Mouse (Mus musculus): ENCODE measurements around the gene Mecom. TPM values are rescaled to one million over a fixed set of nuclear protein-coding genes. Genes with fewer than 3 reads are reported as not detected.

The Mecom gene
- total and polyA plus RNA-seq, 3 experiments: not detected

- H3K4me3 ChIP-seq (replicated peaks in 1 of 3; ENCODE audit: low read depth in 2 of 3, low read length in 2 of 3, poor library complexity in 1 of 3): no peak overlapping the region
Measured at GRCm38 (mm10) chr3:30506329-30507027, 41.3 kb downstream of the Mecom start.

GRCm38 (mm10) chr3:30505741-30506251 lies 42.0 kb downstream of the Mecom start:
- in situ Hi-C loops (cut with MboI; ENCODE audit: low pct_ligation_motif_present, low pct_unique_long_range_greater_than_20kb, low sequenced_read_pairs): no loop called here
- H3K27ac ChIP-seq (ENCODE audit: insufficient read depth, low read depth): no peak overlapping the region
- no peak for DNase-seq (ENCODE audit: extremely low read depth)
- H3K9ac ChIP-seq (ENCODE audit: insufficient read depth, low read depth): no peak overlapping the region
- no peaks in the 10 kb centered on the region for H3K36me3 ChIP-seq (replicated peaks in 1 of 2; ENCODE audit: control insufficient read depth in 1 of 2, insufficient read depth in 1 of 2, low read length in 1 of 2)
- H3K27me3 ChIP-seq (replicated peaks): no peaks in the 10 kb centered on the region
- H3K79me2 ChIP-seq (replicated peaks; ENCODE audit: control insufficient read depth, extremely low read depth, insufficient read depth, poor library complexity, severe bottlenecking): no peaks in the 10 kb centered on the region
- H3K4me2 ChIP-seq (ENCODE audit: insufficient read depth, low read depth, poor library complexity, severe bottlenecking): no peak overlapping the region
- peaks cover 13% of the 10 kb centered on the region for H3K9me3 ChIP-seq (replicated peaks; ENCODE audit: low read length)
- TF ChIP-seq ETS1 (conservative IDR thresholded peaks at IDR 0.05; ENCODE audit: low read depth, low read length): no peak
- TF ChIP-seq RAD21 (IDR thresholded peaks at IDR 0.05; ENCODE audit: low read depth, low read length): no peak
- TF ChIP-seq KAT2A (IDR thresholded peaks at IDR 0.05; ENCODE audit: insufficient replicate concordance, low read length): no peak
- TF ChIP-seq EP300 (IDR thresholded peaks at IDR 0.05; ENCODE audit: low read length): no peak
- TF ChIP-seq E2F4 (IDR thresholded peaks at IDR 0.05; ENCODE audit: insufficient replicate concordance, low read depth, low read length): no peak
- no peak for TF ChIP-seq MYC (IDR thresholded peaks at IDR 0.05; ENCODE audit: low read depth, low read length)
- no peak for TF ChIP-seq CTCF (conservative IDR thresholded peaks at IDR 0.05 in 1 of 2, IDR thresholded peaks at IDR 0.05 in 1 of 2; ENCODE audit: low read depth in 2 of 2, low read length in 2 of 2)
- TF ChIP-seq JUND (conservative IDR thresholded peaks at IDR 0.05; ENCODE audit: low read depth, low read length): no peak
- TF ChIP-seq ZKSCAN1 (IDR thresholded peaks at IDR 0.05; ENCODE audit: borderline replicate concordance, low read depth, low read length): no peak
- no peak for TF ChIP-seq ZMIZ1 (IDR thresholded peaks at IDR 0.05; ENCODE audit: low read depth, low read length)
- no peak for TF ChIP-seq HCFC1 (IDR thresholded peaks at IDR 0.05; ENCODE audit: low read depth, low read length)
- no peak overlapping the region for H3K4me3 ChIP-seq (replicated peaks in 1 of 3; ENCODE audit: low read depth in 2 of 3, low read length in 2 of 3, poor library complexity in 1 of 3)
- H3K4me1 ChIP-seq (ENCODE audit: control insufficient read depth in 1 of 2, insufficient read depth in 2 of 2): peaks cover 0 to 9% of the 10 kb centered on the region in 2 experiments; a peak in 2 of 4 replicates
- dilution Hi-C loops (cut with MboI; ENCODE audit: extremely low pct_ligation_motif_present, extremely low pct_unique_long_range_greater_than_20kb, low sequenced_read_pairs): no loop called here

More at GRCm38 (mm10) chr3:30506329-30507027, 41.3 kb downstream of the Mecom start:
- no peak for TF ChIP-seq E2F4 (IDR thresholded peaks at IDR 0.05; ENCODE audit: insufficient replicate concordance, low read depth, low read length)
- TF ChIP-seq CHD1 (IDR thresholded peaks at IDR 0.05; ENCODE audit: low read depth, low read length): no peak
- Histone ChIP-seq H3K27me3 (replicated peaks) (no peaks in the 10 kb centered on the region), H3K36me3 (replicated peaks in 1 of 2; ENCODE audit: control insufficient read depth in 1 of 2, insufficient read depth in 1 of 2, low read length in 1 of 2) (no peaks in the 10 kb centered on the region), H3K9ac (ENCODE audit: insufficient read depth, low read depth) (no peak overlapping the region), H3K27ac (ENCODE audit: insufficient read depth, low read depth) (no peak overlapping the region), H3K9me3 (replicated peaks; ENCODE audit: low read length) (peaks cover 13% of the 10 kb centered on the region), H3K79me2 (replicated peaks; ENCODE audit: control insufficient read depth, extremely low read depth, insufficient read depth, poor library complexity, severe bottlenecking) (no peaks in the 10 kb centered on the region), H3K4me1 (ENCODE audit: control insufficient read depth in 1 of 2, insufficient read depth in 2 of 2) (peaks cover 0 to 12% of the 10 kb centered on the region in 2 experiments; a peak in 2 of 4 replicates), H3K4me2 (ENCODE audit: insufficient read depth, low read depth, poor library complexity, severe bottlenecking) (no peak overlapping the region)
- dilution Hi-C loops (cut with MboI; ENCODE audit: extremely low pct_ligation_motif_present, extremely low pct_unique_long_range_greater_than_20kb, low sequenced_read_pairs): no loop called here
- DNase-seq (ENCODE audit: extremely low read depth): no peak
- in situ Hi-C loops (cut with MboI; ENCODE audit: low pct_ligation_motif_present, low pct_unique_long_range_greater_than_20kb, low sequenced_read_pairs): no loop called here

- DNase-seq (ENCODE audit: extremely low read depth): no peak
- Histone ChIP-seq H3K79me2 (replicated peaks; ENCODE audit: control insufficient read depth, extremely low read depth, insufficient read depth, poor library complexity, severe bottlenecking) (no peaks in the 10 kb centered on the region), H3K36me3 (replicated peaks in 1 of 2; ENCODE audit: control insufficient read depth in 1 of 2, insufficient read depth in 1 of 2, low read length in 1 of 2) (no peaks in the 10 kb centered on the region), H3K4me1 (ENCODE audit: control insufficient read depth in 1 of 2, insufficient read depth in 2 of 2) (no peaks in the 10 kb centered on the region), H3K9me3 (replicated peaks; ENCODE audit: low read length) (peaks cover 13% of the 10 kb centered on the region), H3K9ac (ENCODE audit: insufficient read depth, low read depth) (no peak overlapping the region), H3K4me3 (replicated peaks in 1 of 3; ENCODE audit: low read depth in 2 of 3, low read length in 2 of 3, poor library complexity in 1 of 3) (no peak overlapping the region), H3K27me3 (replicated peaks) (no peaks in the 10 kb centered on the region), H3K4me2 (ENCODE audit: insufficient read depth, low read depth, poor library complexity, severe bottlenecking) (no peak overlapping the region), H3K27ac (ENCODE audit: insufficient read depth, low read depth) (no peak overlapping the region)
- TF ChIP-seq E2F4 (IDR thresholded peaks at IDR 0.05; ENCODE audit: insufficient replicate concordance, low read depth, low read length): no peak
- no peak for TF ChIP-seq IRF4 (IDR thresholded peaks at IDR 0.05; ENCODE audit: low read depth, low read length)
- no peak for TF ChIP-seq ZMIZ1 (IDR thresholded peaks at IDR 0.05; ENCODE audit: low read depth, low read length)
- no peak for TF ChIP-seq RCOR1 (conservative IDR thresholded peaks at IDR 0.05; ENCODE audit: low read depth, low read length)
- no peak for TF ChIP-seq MAZ (IDR thresholded peaks at IDR 0.05; ENCODE audit: low read depth, low read length)
- no peak for TF ChIP-seq ELF1 (IDR thresholded peaks at IDR 0.05; ENCODE audit: low read depth, low read length)
- no peak for TF ChIP-seq PAX5 (IDR thresholded peaks at IDR 0.05; ENCODE audit: low read length)
- dilution Hi-C loops (cut with MboI; ENCODE audit: extremely low pct_ligation_motif_present, extremely low pct_unique_long_range_greater_than_20kb, low sequenced_read_pairs): no loop called here
- in situ Hi-C loops (cut with MboI; ENCODE audit: low pct_ligation_motif_present, low pct_unique_long_range_greater_than_20kb, low sequenced_read_pairs): no loop called here
Measured at GRCm38 (mm10) chr3:30504561-30504960, 43.2 kb downstream of the Mecom start.

Measured in CH12.LX (cell line).